Mouse (Mus musculus): ENCODE data around the gene Tmem263. TPM values are rescaled to one million over a fixed set of nuclear protein-coding genes. Genes with fewer than 3 reads are reported as not detected.

Gene Tmem263
- total and polyA plus RNA-seq, 3 experiments: 11.8 to 15.7 TPM; not detected in 1

DNA sequence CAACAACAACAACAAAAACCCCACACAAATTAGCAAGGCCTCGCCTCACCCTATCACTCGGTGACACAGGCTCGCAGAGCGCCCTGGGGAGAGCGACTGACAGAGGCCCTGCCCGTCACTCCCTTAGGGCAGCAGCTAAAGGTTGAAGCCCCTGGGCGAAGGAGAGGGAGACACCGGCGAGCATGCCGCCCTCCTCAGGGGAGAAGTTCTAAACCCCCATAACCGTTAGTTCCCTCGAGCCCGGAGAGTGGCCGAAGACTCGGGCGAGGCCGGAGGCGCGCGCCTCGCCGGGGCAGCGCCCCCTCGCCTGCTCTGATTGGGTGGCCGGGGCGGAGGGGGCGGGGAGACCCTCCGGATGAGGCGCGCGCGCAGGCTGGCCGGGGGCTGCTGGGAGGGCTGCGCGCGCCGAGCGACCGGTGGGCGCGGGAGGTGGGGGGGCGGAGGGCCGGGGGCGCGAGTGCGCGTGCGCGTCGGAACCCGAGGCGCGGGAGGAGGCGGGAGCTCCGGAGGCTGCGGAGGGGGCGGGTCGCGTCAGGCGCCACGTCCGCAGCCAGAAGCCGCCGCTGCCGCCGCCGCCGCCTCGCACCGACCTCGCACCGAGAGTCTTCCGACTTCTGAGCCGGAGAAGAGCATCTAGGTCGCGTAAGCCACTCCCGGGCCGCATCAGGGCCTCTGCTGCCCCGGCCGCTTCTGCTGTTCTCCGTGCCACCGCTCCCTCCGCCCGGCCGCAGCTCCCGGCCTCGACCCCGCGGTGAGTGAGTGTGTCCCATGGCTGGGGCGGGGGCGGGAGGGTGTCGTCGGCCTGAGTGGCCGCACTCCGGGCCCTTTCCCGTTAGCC lies at the start of gene Tmem263, which contains the start of gene Fhl4 (continued):
- TF ChIP-seq CHD2 (IDR thresholded peaks at IDR 0.05; ENCODE audit: low read length) (no peak), ETS1 (IDR thresholded peaks at IDR 0.05; ENCODE audit: low read depth, low read length) (peak; percentile 9; the same call in 1 of the 2 replicates), UBTF (IDR thresholded peaks at IDR 0.05; ENCODE audit: borderline replicate concordance, insufficient read depth, low read depth, low read length) (no peak), TBP (IDR thresholded peaks at IDR 0.05; ENCODE audit: low read depth, low read length) (no peak)

DNA sequence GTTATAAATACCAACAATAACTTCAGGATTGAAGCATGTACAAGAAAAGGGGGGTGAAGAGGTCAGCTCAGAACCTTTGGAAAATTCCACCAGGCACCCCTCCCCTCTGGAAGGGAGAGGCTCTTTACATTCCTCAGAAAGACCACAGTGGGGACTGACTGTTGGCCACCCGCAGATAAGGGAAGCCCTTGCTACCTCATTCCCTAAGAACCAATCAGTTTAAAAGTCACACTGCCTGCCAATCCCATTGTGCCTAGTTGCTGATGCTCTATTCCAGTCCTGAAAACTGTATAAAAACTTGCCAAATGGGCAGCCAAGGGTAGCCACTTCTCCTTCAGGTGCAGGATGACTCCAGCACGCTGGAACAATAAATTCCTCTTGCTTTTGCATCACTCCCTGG lies 47.6 kb upstream of the Tmem263 start:
- H3K4me3 ChIP-seq (ENCODE audit: control insufficient read depth in 1 of 2, insufficient read depth in 1 of 2, low read depth in 2 of 2, low read length in 2 of 2): no peak overlapping the region
- no peaks in the 10 kb centered on the region for H3K9me3 ChIP-seq (replicated peaks; ENCODE audit: insufficient read depth, low read length)
- no peak overlapping the region for H3K27ac ChIP-seq (ENCODE audit: control insufficient read depth, low read depth, low read length)
- H3K27me3 ChIP-seq (ENCODE audit: control insufficient read depth in 1 of 2, insufficient read depth in 2 of 2, low read length in 2 of 2): no peaks in the 10 kb centered on the region
- no peaks in the 10 kb centered on the region for H3K36me3 ChIP-seq (ENCODE audit: control insufficient read depth in 1 of 2, insufficient read depth in 2 of 2, low read length in 2 of 2)
- no peaks in the 10 kb centered on the region for H3K4me1 ChIP-seq (ENCODE audit: control insufficient read depth in 1 of 2, insufficient read depth in 2 of 2, low read length in 2 of 2)
- no peak overlapping the region for H3K9ac ChIP-seq (ENCODE audit: control insufficient read depth, low read depth, low read length, poor library complexity, severe bottlenecking)
- H3K79me2 ChIP-seq (ENCODE audit: control insufficient read depth, insufficient read depth, low read length, poor library complexity): no peaks in the 10 kb centered on the region
- no peak for DNase-seq (ENCODE audit: low read depth, low spot score)
- TF ChIP-seq POLR2A (IDR thresholded peaks at IDR 0.05; ENCODE audit: control insufficient read depth in 1 of 2, insufficient read depth in 1 of 2, low read depth in 1 of 2, low read length in 2 of 2, poor library complexity in 1 of 2) (no peak), HCFC1 (IDR thresholded peaks at IDR 0.05; ENCODE audit: low read depth, low read length) (no peak), ZMIZ1 (IDR thresholded peaks at IDR 0.05; ENCODE audit: low read depth, low read length) (no peak), GABPA (IDR thresholded peaks at IDR 0.05; ENCODE audit: low read depth, low read length) (no peak), POLR2AphosphoS2 (IDR thresholded peaks at IDR 0.05; ENCODE audit: low read length) (no peak), MEF2A (IDR thresholded peaks at IDR 0.05; ENCODE audit: extremely low read depth, insufficient replicate concordance, low read depth, low read length, poor library complexity, severe bottlenecking) (no peak), USF2 (IDR thresholded peaks at IDR 0.05; ENCODE audit: borderline replicate concordance in 1 of 2, insufficient read depth in 1 of 2, low read depth in 1 of 2, low read length in 2 of 2) (no peak), MAFK (IDR thresholded peaks at IDR 0.05; ENCODE audit: borderline replicate concordance, low read depth, low read length) (no peak), CHD2 (IDR thresholded peaks at IDR 0.05; ENCODE audit: low read length) (no peak), JUND (IDR thresholded peaks at IDR 0.05; ENCODE audit: low read depth, low read length) (no peak), ZNF384 (IDR thresholded peaks at IDR 0.05; ENCODE audit: low read depth, low read length) (no peak), TAL1 (IDR thresholded peaks at IDR 0.05; ENCODE audit: low read length) (no peak)

DNA sequence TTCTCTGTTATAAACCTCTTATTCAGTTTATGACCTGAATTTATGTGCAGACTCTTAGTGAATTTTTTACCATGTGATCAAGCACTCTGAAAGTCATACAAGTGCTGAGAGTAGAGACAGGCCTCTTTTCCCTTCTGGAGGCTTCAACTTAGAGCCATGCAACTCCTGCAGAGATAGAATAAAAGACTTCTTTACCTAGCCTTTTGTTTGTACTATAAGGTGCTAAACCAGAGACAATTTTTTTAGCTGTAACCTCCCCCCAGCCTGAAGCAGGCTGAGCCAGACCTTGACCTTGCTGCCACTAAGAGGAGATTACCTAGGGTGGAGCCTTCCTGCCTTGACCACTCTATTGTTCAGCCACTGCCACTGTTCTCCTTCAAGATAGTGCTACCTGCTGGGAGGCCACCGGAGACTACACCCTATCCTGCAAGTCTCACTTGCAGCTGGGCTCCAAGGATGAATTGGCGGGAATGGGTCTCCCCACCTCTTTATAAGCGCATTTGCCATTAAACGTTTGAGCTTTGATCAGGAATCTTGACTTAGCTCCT lies 30.7 kb upstream of the Tmem263 start:
- Histone ChIP-seq H3K4me3 (ENCODE audit: control insufficient read depth in 1 of 2, insufficient read depth in 1 of 2, low read depth in 2 of 2, low read length in 2 of 2) (no peak overlapping the region), H3K9me3 (replicated peaks; ENCODE audit: insufficient read depth, low read length) (no peaks in the 10 kb centered on the region), H3K4me1 (ENCODE audit: control insufficient read depth in 1 of 2, insufficient read depth in 2 of 2, low read length in 2 of 2) (no peaks in the 10 kb centered on the region), H3K27me3 (ENCODE audit: control insufficient read depth in 1 of 2, insufficient read depth in 2 of 2, low read length in 2 of 2) (no peaks in the 10 kb centered on the region), H3K9ac (ENCODE audit: control insufficient read depth, low read depth, low read length, poor library complexity, severe bottlenecking) (no peak overlapping the region), H3K79me2 (ENCODE audit: control insufficient read depth, insufficient read depth, low read length, poor library complexity) (no peaks in the 10 kb centered on the region), H3K36me3 (ENCODE audit: control insufficient read depth in 1 of 2, insufficient read depth in 2 of 2, low read length in 2 of 2) (no peaks in the 10 kb centered on the region), H3K27ac (ENCODE audit: control insufficient read depth, low read depth, low read length) (no peak overlapping the region)
- DNase-seq (ENCODE audit: low read depth, low spot score): no peak
- TF ChIP-seq UBTF (IDR thresholded peaks at IDR 0.05; ENCODE audit: borderline replicate concordance, insufficient read depth, low read depth, low read length) (no peak), TAL1 (IDR thresholded peaks at IDR 0.05; ENCODE audit: low read length) (no peak), POLR2AphosphoS5 (IDR thresholded peaks at IDR 0.05; ENCODE audit: borderline replicate concordance, low read depth, low read length) (no peak), CHD2 (IDR thresholded peaks at IDR 0.05; ENCODE audit: low read length) (no peak), MAX (IDR thresholded peaks at IDR 0.05; ENCODE audit: low read length) (no peak), BHLHE40 (IDR thresholded peaks at IDR 0.05; ENCODE audit: borderline replicate concordance, low read depth, low read length) (no peak), MAFK (IDR thresholded peaks at IDR 0.05; ENCODE audit: borderline replicate concordance, low read depth, low read length) (no peak), RCOR1 (IDR thresholded peaks at IDR 0.05; ENCODE audit: low read depth, low read length) (no peak), MAZ (IDR thresholded peaks at IDR 0.05; ENCODE audit: low read depth, low read length) (no peak), ETS1 (IDR thresholded peaks at IDR 0.05; ENCODE audit: low read depth, low read length) (no peak), EP300 (IDR thresholded peaks at IDR 0.05; ENCODE audit: low read depth in 1 of 2, low read length in 2 of 2) (no peak), TBP (IDR thresholded peaks at IDR 0.05; ENCODE audit: low read depth, low read length) (no peak), SIN3A (IDR thresholded peaks at IDR 0.05; ENCODE audit: low read length) (no peak), E2F4 (IDR thresholded peaks at IDR 0.05; ENCODE audit: borderline replicate concordance, low read depth, low read length) (no peak), POLR2A (IDR thresholded peaks at IDR 0.05; ENCODE audit: control insufficient read depth in 1 of 2, insufficient read depth in 1 of 2, low read depth in 1 of 2, low read length in 2 of 2, poor library complexity in 1 of 2) (no peak), RAD21 (IDR thresholded peaks at IDR 0.05; ENCODE audit: low read depth, low read length) (no peak), USF1 (IDR thresholded peaks at IDR 0.05; ENCODE audit: low read depth, low read length) (no peak), NELFE (IDR thresholded peaks at IDR 0.05; ENCODE audit: low read depth, low read length) (no peak)
